Mouse (Mus musculus) CH12.LX (cell line): ENCODE measurements around the gene Cntnap1.

ENCODE experiments used
- CHD2 ChIP-seq: IDR thresholded peaks from 2 replicates; pipeline ENCODE4 v1.6.1; 2011; ENCODE audit warnings: low read length, improper control_type of control experiment
- ZNF384 ChIP-seq: IDR thresholded peaks from 2 replicates; pipeline ENCODE4 v1.6.1; 2012; ENCODE audit warnings: low read depth, low read length, improper control_type of control experiment, inconsistent platforms

GRCm38 (mm10) chr11:101180261-101180660 is 9.9 kb downstream of the Cntnap1 start:
- no peak for TF ChIP-seq CHD2
- no peak for TF ChIP-seq ZNF384
